Mouse (Mus musculus): ENCODE results near the gene Rpp21. TPM values are rescaled to one million over a fixed set of nuclear protein-coding genes. Genes with fewer than 3 reads are reported as not detected.
A peak's percentile ranks its signal among the peaks of the same experiment; 100 is the strongest.
"Not testable (repeated sequence)": the region's sequence is repeated elsewhere in the genome, so short reads cannot be mapped to it uniquely, and the experiment has no call there.

The Rpp21 gene
- total RNA-seq, 1 experiment from 2014 or later = 52.6 TPM

GRCm38 (mm10) chr17:36240637-36241213 lies 17.1 kb downstream of the Rpp21 start:
- ATAC-seq (replicated peaks; ENCODE audit: insufficient number of reproducible peaks, low FRiP score, low TSS enrichment, poor library complexity, severe bottlenecking) = no peak

GRCm38 (mm10) chr17:36237321-36237921 lies 20.4 kb downstream of the Rpp21 start:
- ATAC-seq (replicated peaks; ENCODE audit: insufficient number of reproducible peaks, low FRiP score, low TSS enrichment, poor library complexity, severe bottlenecking) = 0 out of 2 replicates have a peak, but pooled peaks have one; percentile 36

- ATAC-seq (replicated peaks; ENCODE audit: insufficient number of reproducible peaks, low FRiP score, low TSS enrichment, poor library complexity, severe bottlenecking) = not testable (repeated sequence)
Measured at GRCm38 (mm10) chr17:36235300-36235699, 22.6 kb downstream of the Rpp21 start.

- ATAC-seq (replicated peaks; ENCODE audit: insufficient number of reproducible peaks, low FRiP score, low TSS enrichment, poor library complexity, severe bottlenecking) = no peak
Measured at GRCm38 (mm10) chr17:36233572-36233971, 24.3 kb downstream of the Rpp21 start.

GRCm38 (mm10) chr17:36231318-36231717 lies 26.6 kb downstream of the Rpp21 start:
- no peak for ATAC-seq (replicated peaks; ENCODE audit: insufficient number of reproducible peaks, low FRiP score, low TSS enrichment, poor library complexity, severe bottlenecking)

- no peak for ATAC-seq (replicated peaks; ENCODE audit: insufficient number of reproducible peaks, low FRiP score, low TSS enrichment, poor library complexity, severe bottlenecking)
Measured at GRCm38 (mm10) chr17:36229046-36229445, 28.8 kb downstream of the Rpp21 start.

GRCm38 (mm10) chr17:36226921-36227320 lies 30.9 kb downstream of the Rpp21 start:
- ATAC-seq (replicated peaks; ENCODE audit: insufficient number of reproducible peaks, low FRiP score, low TSS enrichment, poor library complexity, severe bottlenecking) = no peak

GRCm38 (mm10) chr17:36225231-36225824 lies 32.5 kb downstream of the Rpp21 start:
- ATAC-seq (replicated peaks; ENCODE audit: insufficient number of reproducible peaks, low FRiP score, low TSS enrichment, poor library complexity, severe bottlenecking) = no peak

GRCm38 (mm10) chr17:36224451-36224850 lies 33.4 kb downstream of the Rpp21 start:
- ATAC-seq (replicated peaks; ENCODE audit: insufficient number of reproducible peaks, low FRiP score, low TSS enrichment, poor library complexity, severe bottlenecking) = no peak

GRCm38 (mm10) chr17:36218594-36219155 lies 39.2 kb downstream of the Rpp21 start:
- ATAC-seq (replicated peaks; ENCODE audit: insufficient number of reproducible peaks, low FRiP score, low TSS enrichment, poor library complexity, severe bottlenecking) = no peak

GRCm38 (mm10) chr17:36215586-36215985 lies 42.3 kb downstream of the Rpp21 start:
- no peak for ATAC-seq (replicated peaks; ENCODE audit: insufficient number of reproducible peaks, low FRiP score, low TSS enrichment, poor library complexity, severe bottlenecking)

- ATAC-seq (replicated peaks; ENCODE audit: insufficient number of reproducible peaks, low FRiP score, low TSS enrichment, poor library complexity, severe bottlenecking) = no peak
Measured at GRCm38 (mm10) chr17:36206846-36207245, 51.0 kb downstream of the Rpp21 start.

GRCm38 (mm10) chr17:36205862-36206261 lies 52.0 kb downstream of the Rpp21 start:
- no peak for ATAC-seq (replicated peaks; ENCODE audit: insufficient number of reproducible peaks, low FRiP score, low TSS enrichment, poor library complexity, severe bottlenecking)

Other genes with a start within 250 kb of the Rpp21 start
- 59.4 to 98.9 TPM (median 63.8 TPM) in 3 replicates for gene H2-T24, start 237.5 kb downstream of the Rpp21 start, total RNA-seq (2017)
- 372 to 405 TPM (median 385 TPM) in 3 replicates for gene H2-T23, start 225.2 kb downstream of the Rpp21 start, total RNA-seq (2017)
- 122 to 131 TPM (median 124 TPM) in 3 replicates for gene H2-T22, start 215.3 kb downstream of the Rpp21 start, total RNA-seq (2017)
- gene Gm6034, start 215.1 kb downstream of the Rpp21 start, total RNA-seq (2017) = 0.49 to 1.0 TPM in 2 of 3 replicates, not detected in the other
- 0.64 TPM in 1 of 3 replicates, not detected in the others for gene Gm11127, start 199.7 kb downstream of the Rpp21 start, total RNA-seq (2017)
- gene Gm19684, start 136.4 kb downstream of the Rpp21 start, total RNA-seq (2017) = 1.4 to 2.5 TPM in 2 of 3 replicates, not detected in the other
- not detected in 3 replicates for gene Gm7030, start 128.6 kb downstream of the Rpp21 start, total RNA-seq (2017)
- 3.5 TPM in 1 of 3 replicates, not detected in the others for gene Gm8909, start 89.5 kb downstream of the Rpp21 start, total RNA-seq (2017)
- gene H2-T3, start 67.8 kb downstream of the Rpp21 start, total RNA-seq (2017) = not detected in 3 replicates
- gene Trim39, start 14.2 kb upstream of the Rpp21 start, total RNA-seq (2017) = 36.0 to 56.8 TPM (median 40.5 TPM) in 3 replicates
- not detected in 3 replicates for gene H2-M10.2, start 28.4 kb upstream of the Rpp21 start, total RNA-seq (2017)
- gene H2-M10.1, start 68.1 kb upstream of the Rpp21 start, total RNA-seq (2017) = not detected in 3 replicates
- not detected in 3 replicates for gene H2-M10.3, start 110.3 kb upstream of the Rpp21 start, total RNA-seq (2017)
- gene H2-M10.4, start 204.3 kb upstream of the Rpp21 start, total RNA-seq (2017) = not detected in 3 replicates

Measured in monocyte, adult 5-6 weeks (primary cell).